Mouse (Mus musculus) mature B cell (primary cell): ENCODE data around the gene Sobp.

Experiments used
- in situ Hi-C: fragments of 300-500 bp; cut with MboI; formaldehyde crosslinking; loops from 2 replicates; pipeline ENCODE4 v1.14.3; 2019

Sobp gene

GRCm38 (mm10) chr10:43034811-43035210 lies 139.5 kb downstream of the Sobp start:
- in situ Hi-C loops, result no loop called here

GRCm38 (mm10) chr10:43033481-43034248 lies 140.7 kb downstream of the Sobp start:
- in situ Hi-C loops, result no loop called here

GRCm38 (mm10) chr10:43027006-43027405 lies 147.3 kb downstream of the Sobp start:
- in situ Hi-C loops, result no loop called here

GRCm38 (mm10) chr10:43023454-43024194 lies 150.7 kb downstream of the Sobp start:
- in situ Hi-C loops, result no loop called here

- in situ Hi-C loops, result no loop called here
Measured at GRCm38 (mm10) chr10:43022190-43022761, 152.1 kb downstream of the Sobp start.

- in situ Hi-C loops, result no loop called here
Measured at GRCm38 (mm10) chr10:43021512-43022116, 152.7 kb downstream of the Sobp start.

- in situ Hi-C loops, result no loop called here
Measured at GRCm38 (mm10) chr10:43021017-43021416, 153.3 kb downstream of the Sobp start.

- in situ Hi-C loops, result no loop called here
Measured at GRCm38 (mm10) chr10:43014782-43015181, 159.5 kb downstream of the Sobp start.

- in situ Hi-C loops, result no loop called here
Measured at GRCm38 (mm10) chr10:43014358-43014757, 160.0 kb downstream of the Sobp start.

- in situ Hi-C loops, result no loop called here
Measured at GRCm38 (mm10) chr10:43008116-43008515, 166.2 kb downstream of the Sobp start.

- in situ Hi-C loops, result no loop called here
Measured at GRCm38 (mm10) chr10:43006534-43006933, 167.8 kb downstream of the Sobp start.

GRCm38 (mm10) chr10:43005677-43006076 lies 168.7 kb downstream of the Sobp start:
- in situ Hi-C loops, result no loop called here

GRCm38 (mm10) chr10:43005031-43005430 lies 169.3 kb downstream of the Sobp start:
- in situ Hi-C loops, result no loop called here

GRCm38 (mm10) chr10:43004174-43004734 lies 170.1 kb downstream of the Sobp start:
- in situ Hi-C loops, result no loop called here

GRCm38 (mm10) chr10:43003466-43003757 lies 170.9 kb downstream of the Sobp start:
- in situ Hi-C loops, result no loop called here

GRCm38 (mm10) chr10:43002721-43003465 lies 171.4 kb downstream of the Sobp start:
- in situ Hi-C loops, result no loop called here

- in situ Hi-C loops, result no loop called here
Measured at GRCm38 (mm10) chr10:43002066-43002678, 172.2 kb downstream of the Sobp start.

- in situ Hi-C loops, result no loop called here
Measured at GRCm38 (mm10) chr10:43001433-43001832, 172.9 kb downstream of the Sobp start.

GRCm38 (mm10) chr10:42999324-42999723 lies 175.0 kb downstream of the Sobp start:
- in situ Hi-C loops, result loop anchor here (10.0 kb wide), 1 partner anchor 305 kb away; no protein-coding TSS in a partner anchor

- in situ Hi-C loops, result loop anchor here (10.0 kb wide), 1 partner anchor 302 kb away; no protein-coding TSS in a partner anchor
Measured at GRCm38 (mm10) chr10:42997278-42997677, 177.1 kb downstream of the Sobp start.

- in situ Hi-C loops, result loop anchor here (10.0 kb wide), 1 partner anchor 301 kb away; no protein-coding TSS in a partner anchor
Measured at GRCm38 (mm10) chr10:42995484-42995895, 178.8 kb downstream of the Sobp start.
